Mouse (Mus musculus): ENCODE data around the gene Ralgapa2.

- TF ChIP-seq CTCF (IDR thresholded peaks at IDR 0.05; ENCODE audit: extremely low read depth, insufficient read depth, insufficient read length, insufficient replicate concordance): no peak
- no peak for TF ChIP-seq POLR2A (IDR thresholded peaks at IDR 0.05; ENCODE audit: low read depth, low read length)
These were observed 209.9 kb downstream of the Ralgapa2 start for GRCm38 (mm10) chr2:146302094-146302699.
